Mouse (Mus musculus): ENCODE data around the gene Sh3bp5. TPM values are rescaled to one million over a fixed set of nuclear protein-coding genes. Genes with fewer than 3 reads are reported as not detected.
"Not testable (repeated sequence)": the region's sequence is repeated elsewhere in the genome, so short reads cannot be mapped to it uniquely, and the experiment has no call there.

The Sh3bp5 gene
- polyA plus RNA-seq, 1 experiment from 2014 or later, result 155 TPM

DNA sequence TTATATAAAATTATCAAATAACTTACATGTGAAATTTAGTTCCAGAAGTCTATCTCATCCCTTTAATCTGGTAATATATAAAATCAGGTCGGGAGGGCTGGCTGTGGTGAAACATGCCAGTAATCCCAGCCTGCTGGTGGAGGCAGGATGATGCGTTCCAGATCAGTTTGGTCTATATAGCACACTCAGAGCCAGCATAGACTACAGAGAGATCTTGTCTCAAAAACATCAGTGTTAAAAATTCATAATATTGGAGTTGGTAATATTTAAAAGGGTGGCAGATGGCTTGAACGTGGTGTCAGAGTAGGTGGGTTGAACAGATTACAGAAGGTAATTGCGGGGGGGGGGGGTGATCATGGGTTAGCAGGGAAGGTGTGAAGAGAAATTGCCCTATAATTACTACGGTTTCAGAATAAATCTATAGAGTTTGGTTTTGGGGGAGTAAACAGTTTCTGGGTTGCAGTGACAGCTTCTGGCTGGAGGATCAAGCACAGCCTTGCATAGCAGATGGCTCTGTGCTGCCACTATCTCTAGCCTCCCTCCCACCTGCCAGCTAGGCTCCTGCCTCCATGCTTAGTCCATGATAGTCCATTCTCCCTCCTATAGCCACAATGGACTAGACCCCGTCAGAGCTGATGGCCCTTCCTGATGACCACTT is 20.3 kb upstream of the Sh3bp5 start:
- Histone ChIP-seq H3K27me3 (replicated peaks; ENCODE audit: control insufficient read depth, insufficient read depth, low read length) (no peaks in the 10 kb centered on the region), H3K4me3 (ENCODE audit: low read length) (no peak overlapping the region), H3K9ac (ENCODE audit: low read depth, low read length) (no peak overlapping the region), H3K9me3 (ENCODE audit: control insufficient read depth, low read length) (no peaks in the 10 kb centered on the region), H3K4me2 (ENCODE audit: low read length) (no peak overlapping the region), H3K36me3 (ENCODE audit: control insufficient read depth, insufficient read depth, low read length) (no peaks in the 10 kb centered on the region), H3K4me1 (ENCODE audit: control insufficient read depth, insufficient read depth, low read depth, low read length) (no peaks in the 10 kb centered on the region), H3K27ac (ENCODE audit: low read depth, low read length) (no peak overlapping the region)
- no peak for ATAC-seq
- 87% methylated on average over 6 of the region's 6 CpGs for WGBS

DNA sequence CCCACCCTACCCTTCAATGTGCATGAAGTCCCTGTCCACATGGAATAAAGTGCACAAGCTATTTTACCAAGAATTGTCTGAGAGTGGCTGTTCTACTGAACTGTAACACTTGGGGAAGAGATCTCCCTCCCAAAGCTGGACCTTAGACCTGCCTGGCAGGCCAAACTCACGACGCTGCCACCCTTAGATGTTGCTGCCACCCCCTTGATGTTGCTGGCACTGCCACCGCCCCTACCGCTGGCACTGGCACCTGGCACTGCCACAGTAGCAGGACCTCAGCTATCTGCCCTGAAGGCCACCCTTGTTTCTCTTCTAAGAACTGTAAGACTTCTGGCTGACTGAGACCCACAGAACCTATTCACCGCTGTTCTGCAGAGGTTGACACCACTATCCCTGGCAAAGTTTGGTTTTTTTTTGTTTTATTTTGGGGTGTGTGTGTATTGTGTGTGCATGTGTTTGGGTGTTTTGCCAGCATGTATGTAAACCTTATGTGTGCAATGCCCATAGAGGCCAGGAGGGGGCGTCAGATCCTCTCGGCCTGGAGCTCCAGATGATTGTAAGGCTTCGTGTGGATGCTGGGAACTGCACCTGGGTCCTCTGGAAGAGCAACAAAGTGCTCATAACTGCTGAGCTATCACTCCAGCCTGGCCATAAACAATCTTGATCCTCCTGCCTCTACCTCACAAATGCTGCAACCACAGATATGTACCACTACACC is 19.1 kb upstream of the Sh3bp5 start:
- no peaks in the 10 kb centered on the region for H3K27me3 ChIP-seq (replicated peaks; ENCODE audit: control insufficient read depth, insufficient read depth, low read length)
- 91% methylated on average over 8 of the region's 8 CpGs for WGBS
- H3K9ac ChIP-seq (ENCODE audit: low read depth, low read length), result no peak overlapping the region
- no peak overlapping the region for H3K4me2 ChIP-seq (ENCODE audit: low read length)
- H3K36me3 ChIP-seq (ENCODE audit: control insufficient read depth, insufficient read depth, low read length), result no peaks in the 10 kb centered on the region
- no peak overlapping the region for H3K4me3 ChIP-seq (ENCODE audit: low read length)
- H3K4me1 ChIP-seq (ENCODE audit: control insufficient read depth, insufficient read depth, low read depth, low read length), result no peaks in the 10 kb centered on the region
- no peaks in the 10 kb centered on the region for H3K9me3 ChIP-seq (ENCODE audit: control insufficient read depth, low read length)
- ATAC-seq, result no peak
- no peak overlapping the region for H3K27ac ChIP-seq (ENCODE audit: low read depth, low read length)

DNA sequence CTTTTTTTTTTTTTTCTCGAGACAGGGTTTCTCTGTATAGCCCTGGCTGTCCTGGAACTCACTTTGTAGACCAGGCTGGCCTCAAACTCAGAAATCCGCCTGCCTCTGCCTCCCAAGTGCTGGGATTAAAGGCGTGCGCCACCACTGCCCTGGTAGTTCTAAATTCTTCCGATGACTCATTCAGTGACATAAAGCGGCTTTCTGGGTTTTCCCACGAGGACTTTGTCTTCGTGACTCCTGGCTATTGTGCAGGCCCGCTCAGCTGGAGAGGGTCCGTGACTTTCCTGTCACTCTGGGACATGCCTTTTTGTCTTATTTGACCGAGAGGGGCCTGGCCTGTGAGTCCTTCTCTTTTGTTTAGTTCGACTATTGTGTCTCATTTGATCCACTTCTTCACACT is 18.1 kb upstream of the Sh3bp5 start:
- not testable (repeated sequence) for ATAC-seq

DNA sequence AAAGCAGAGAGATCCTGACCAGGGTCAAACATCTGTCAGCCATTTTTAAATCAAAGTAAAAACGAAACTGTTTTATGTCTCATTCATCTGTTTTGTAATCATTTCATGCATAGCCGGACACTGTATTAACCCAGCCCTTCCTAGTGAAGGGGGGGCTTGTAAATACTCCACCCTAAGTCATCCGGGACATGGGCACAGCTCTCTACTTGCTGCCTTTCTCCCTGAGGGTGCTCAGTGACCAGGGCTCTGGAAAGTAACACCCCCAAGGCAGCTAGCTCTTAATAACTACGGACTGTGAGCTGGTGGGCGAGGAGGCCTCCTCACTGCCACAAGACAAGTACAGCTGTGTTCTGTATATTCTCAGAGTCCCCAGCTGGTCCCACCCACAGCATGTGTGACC is 13.1 kb upstream of the Sh3bp5 start:
- Histone ChIP-seq H3K4me3 (ENCODE audit: low read length) (no peak overlapping the region), H3K27me3 (replicated peaks; ENCODE audit: control insufficient read depth, insufficient read depth, low read length) (no peaks in the 10 kb centered on the region), H3K4me2 (ENCODE audit: low read length) (no peak overlapping the region), H3K27ac (ENCODE audit: low read depth, low read length) (no peak overlapping the region), H3K9ac (ENCODE audit: low read depth, low read length) (no peak overlapping the region), H3K9me3 (ENCODE audit: control insufficient read depth, low read length) (no peaks in the 10 kb centered on the region), H3K36me3 (ENCODE audit: control insufficient read depth, insufficient read depth, low read length) (no peaks in the 10 kb centered on the region), H3K4me1 (ENCODE audit: control insufficient read depth, insufficient read depth, low read depth, low read length) (no peaks in the 10 kb centered on the region)
- 84% methylated on average over 5 of the region's 5 CpGs for WGBS
- ATAC-seq, result no peak

More for the DNA sequence above, 18.1 kb upstream of the Sh3bp5 start:
- 50% methylated on average over 12 of the region's 12 CpGs for WGBS
- H3K9me3 ChIP-seq (ENCODE audit: control insufficient read depth, low read length); H3K27ac ChIP-seq (ENCODE audit: low read depth, low read length); H3K4me3 ChIP-seq (ENCODE audit: low read length); H3K36me3 ChIP-seq (ENCODE audit: control insufficient read depth, insufficient read depth, low read length); H3K4me2 ChIP-seq (ENCODE audit: low read length); H3K27me3 ChIP-seq (replicated peaks; ENCODE audit: control insufficient read depth, insufficient read depth, low read length); H3K9ac ChIP-seq (ENCODE audit: low read depth, low read length); H3K4me1 ChIP-seq (ENCODE audit: control insufficient read depth, insufficient read depth, low read depth, low read length): not testable (repeated sequence)

DNA sequence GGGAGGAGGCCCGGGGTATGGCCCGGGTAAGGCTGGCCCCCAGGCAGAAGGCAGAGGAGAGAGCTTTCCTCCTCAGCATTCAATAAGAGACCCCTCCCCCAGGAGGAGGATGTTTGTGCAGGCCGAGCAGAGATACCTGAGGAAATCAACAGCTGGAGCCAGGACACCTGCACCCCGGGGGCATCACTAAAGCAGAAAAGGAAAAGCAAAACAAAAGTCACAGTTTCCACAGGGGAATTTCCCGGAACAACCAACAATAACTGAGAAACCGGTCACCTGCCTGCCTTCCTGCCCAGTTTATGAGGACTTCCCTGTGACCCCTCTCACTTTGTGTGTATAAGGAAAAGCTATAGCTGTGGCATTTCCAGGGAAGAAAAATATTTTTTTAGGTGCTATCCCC is 7.7 kb upstream of the Sh3bp5 start:
- Histone ChIP-seq H3K4me1 (ENCODE audit: control insufficient read depth, insufficient read depth, low read depth, low read length) (no peaks in the 10 kb centered on the region), H3K9ac (ENCODE audit: low read depth, low read length) (no peak overlapping the region), H3K9me3 (ENCODE audit: control insufficient read depth, low read length) (no peaks in the 10 kb centered on the region), H3K27me3 (replicated peaks; ENCODE audit: control insufficient read depth, insufficient read depth, low read length) (no peaks in the 10 kb centered on the region), H3K4me3 (ENCODE audit: low read length) (no peak overlapping the region), H3K36me3 (ENCODE audit: control insufficient read depth, insufficient read depth, low read length) (no peaks in the 10 kb centered on the region), H3K27ac (ENCODE audit: low read depth, low read length) (no peak overlapping the region), H3K4me2 (ENCODE audit: low read length) (no peak overlapping the region)
- 69% methylated on average over 6 of the region's 6 CpGs for WGBS
- no peak for ATAC-seq

DNA sequence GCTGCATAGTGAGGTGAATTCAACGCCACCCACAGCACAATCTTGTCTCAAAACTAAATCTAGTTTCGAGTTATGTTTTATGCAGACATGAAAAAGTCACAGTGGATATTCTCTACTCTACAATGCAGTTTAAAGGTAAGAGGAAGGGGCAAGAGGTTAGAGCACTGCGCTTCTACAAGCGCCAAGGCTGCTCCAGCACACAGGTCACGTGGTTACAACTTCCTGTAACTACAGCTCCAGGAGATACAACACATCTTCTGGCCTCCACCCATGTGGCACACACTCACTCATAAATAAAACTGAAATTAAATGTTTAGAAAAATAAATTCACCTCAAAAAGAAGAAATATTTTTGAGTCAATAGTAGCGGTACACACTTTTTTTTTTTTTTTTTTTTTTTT is 4.8 kb upstream of the Sh3bp5 start:
- H3K27ac ChIP-seq (ENCODE audit: low read depth, low read length), result no peak overlapping the region
- no peak overlapping the region for H3K4me2 ChIP-seq (ENCODE audit: low read length)
- H3K4me3 ChIP-seq (ENCODE audit: low read length), result no peak overlapping the region
- H3K27me3 ChIP-seq (replicated peaks; ENCODE audit: control insufficient read depth, insufficient read depth, low read length), result no peaks in the 10 kb centered on the region
- no peaks in the 10 kb centered on the region for H3K9me3 ChIP-seq (ENCODE audit: control insufficient read depth, low read length)
- 85% methylated on average over 6 of the region's 6 CpGs for WGBS
- ATAC-seq, result no peak
- H3K36me3 ChIP-seq (ENCODE audit: control insufficient read depth, insufficient read depth, low read length), result no peaks in the 10 kb centered on the region
- peaks cover 3% of the 10 kb centered on the region; the same call in 1 of the 2 replicates for H3K4me1 ChIP-seq (ENCODE audit: control insufficient read depth, insufficient read depth, low read depth, low read length)
- no peak overlapping the region for H3K9ac ChIP-seq (ENCODE audit: low read depth, low read length)

DNA sequence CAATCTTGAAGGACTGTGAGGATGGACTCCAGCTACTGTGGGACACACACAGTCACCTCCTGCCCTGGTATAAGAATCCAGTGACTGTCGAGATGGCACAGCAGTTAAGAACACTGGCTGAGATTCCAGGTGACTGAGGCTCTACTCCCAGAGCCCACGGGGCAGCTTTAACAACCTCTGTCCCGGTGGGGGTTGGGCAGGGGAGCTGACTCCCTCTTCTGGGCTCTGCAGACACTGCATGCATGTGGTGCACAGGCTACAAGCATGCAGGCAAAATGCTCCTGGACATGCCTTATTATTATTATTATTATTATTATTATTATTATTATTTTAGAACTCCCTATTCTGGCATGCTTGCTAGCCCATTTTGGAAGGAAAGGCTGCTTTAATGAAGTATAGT is 4.4 kb upstream of the Sh3bp5 start:
- Histone ChIP-seq H3K27me3 (replicated peaks; ENCODE audit: control insufficient read depth, insufficient read depth, low read length) (no peaks in the 10 kb centered on the region), H3K9ac (ENCODE audit: low read depth, low read length) (no peak overlapping the region), H3K9me3 (ENCODE audit: control insufficient read depth, low read length) (no peaks in the 10 kb centered on the region), H3K4me2 (ENCODE audit: low read length) (no peak overlapping the region), H3K4me3 (ENCODE audit: low read length) (no peak overlapping the region), H3K36me3 (ENCODE audit: control insufficient read depth, insufficient read depth, low read length) (no peaks in the 10 kb centered on the region), H3K27ac (ENCODE audit: low read depth, low read length) (no peak overlapping the region), H3K4me1 (ENCODE audit: control insufficient read depth, insufficient read depth, low read depth, low read length) (peaks cover 3% of the 10 kb centered on the region; the same call in 1 of the 2 replicates)
- 35% methylated on average over 3 of the region's 3 CpGs for WGBS
- ATAC-seq, result no peak

DNA sequence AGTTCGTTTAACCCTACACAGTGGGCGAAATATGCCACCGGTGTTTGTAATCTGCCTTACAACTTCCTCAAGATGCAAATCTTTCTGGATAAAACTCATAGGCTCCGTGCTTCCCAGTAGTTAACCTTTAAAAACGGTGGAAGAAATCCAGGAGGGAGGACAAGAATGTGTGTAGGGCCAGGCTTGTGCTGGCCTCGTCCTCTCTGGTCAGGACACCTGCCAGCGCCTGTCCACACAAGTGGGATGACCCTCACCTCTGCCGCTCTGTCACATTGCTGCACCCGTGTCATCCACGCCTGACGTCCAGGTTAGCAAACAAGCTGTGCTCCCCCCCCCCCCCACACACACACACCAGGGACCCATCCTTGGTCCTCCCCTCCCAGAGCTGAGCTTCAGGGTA is 3.4 kb upstream of the Sh3bp5 start:
- 84% methylated on average over 11 of the region's 11 CpGs for WGBS
- Histone ChIP-seq H3K4me1 (ENCODE audit: control insufficient read depth, insufficient read depth, low read depth, low read length) (peaks cover 3% of the 10 kb centered on the region; the same call in 1 of the 2 replicates), H3K4me3 (ENCODE audit: low read length) (no peak overlapping the region), H3K36me3 (ENCODE audit: control insufficient read depth, insufficient read depth, low read length) (no peaks in the 10 kb centered on the region), H3K27ac (ENCODE audit: low read depth, low read length) (no peak overlapping the region), H3K4me2 (ENCODE audit: low read length) (no peak overlapping the region), H3K27me3 (replicated peaks; ENCODE audit: control insufficient read depth, insufficient read depth, low read length) (no peaks in the 10 kb centered on the region), H3K9ac (ENCODE audit: low read depth, low read length) (no peak overlapping the region), H3K9me3 (ENCODE audit: control insufficient read depth, low read length) (no peaks in the 10 kb centered on the region)
- no peak for ATAC-seq

DNA sequence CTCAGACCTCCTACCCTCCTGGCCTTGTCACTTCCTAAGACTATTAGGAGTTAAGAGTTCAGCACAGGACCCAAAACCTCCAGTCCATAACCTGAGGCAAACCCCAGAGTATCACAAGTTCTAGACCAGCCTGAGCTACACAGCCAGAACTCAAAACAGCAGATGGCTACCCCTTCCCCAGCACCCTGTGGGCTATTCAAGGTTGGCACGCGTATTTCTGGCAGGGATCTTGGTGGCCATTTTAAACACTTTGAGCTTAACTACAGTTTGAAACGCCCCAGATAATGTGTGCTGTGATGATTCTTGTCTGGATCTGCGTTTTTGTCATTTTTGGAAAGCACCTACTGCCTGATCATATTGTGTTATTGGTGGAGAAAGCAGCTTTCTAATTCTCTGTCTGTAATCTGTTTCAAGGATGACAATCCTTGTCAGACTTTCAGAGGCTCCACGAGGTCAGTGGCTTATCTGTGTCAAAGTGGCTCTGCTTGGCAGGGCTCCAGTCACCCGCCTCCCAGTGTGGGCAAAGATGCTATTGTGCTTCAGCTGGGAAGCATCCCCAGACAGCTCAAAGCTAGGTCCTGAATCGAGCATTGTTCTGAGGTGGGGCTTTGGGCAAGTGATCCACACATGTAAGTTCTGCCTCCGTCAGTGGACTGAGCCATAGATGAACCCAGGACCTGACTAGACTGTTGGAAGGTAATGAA is 2.1 kb upstream of the Sh3bp5 start:
- Histone ChIP-seq H3K4me1 (ENCODE audit: control insufficient read depth, insufficient read depth, low read depth, low read length) (peaks cover 12% of the 10 kb centered on the region), H3K27me3 (replicated peaks; ENCODE audit: control insufficient read depth, insufficient read depth, low read length) (no peaks in the 10 kb centered on the region), H3K9ac (ENCODE audit: low read depth, low read length) (no peak overlapping the region), H3K9me3 (ENCODE audit: control insufficient read depth, low read length) (no peaks in the 10 kb centered on the region), H3K4me3 (ENCODE audit: low read length) (no peak overlapping the region), H3K27ac (ENCODE audit: low read depth, low read length) (no peak overlapping the region), H3K4me2 (ENCODE audit: low read length) (no peak overlapping the region), H3K36me3 (ENCODE audit: control insufficient read depth, insufficient read depth, low read length) (no peaks in the 10 kb centered on the region)
- ATAC-seq, result no peak
- WGBS, result 61% methylated on average over 8 of the region's 8 CpGs
